Mouse (Mus musculus): ENCODE data around the gene Ust. TPM values are rescaled to one million over a fixed set of nuclear protein-coding genes. Genes with fewer than 3 reads are reported as not detected.

The Ust gene
- polyA plus RNA-seq, 1 experiment from 2014 or later: 9.0 TPM

DNA sequence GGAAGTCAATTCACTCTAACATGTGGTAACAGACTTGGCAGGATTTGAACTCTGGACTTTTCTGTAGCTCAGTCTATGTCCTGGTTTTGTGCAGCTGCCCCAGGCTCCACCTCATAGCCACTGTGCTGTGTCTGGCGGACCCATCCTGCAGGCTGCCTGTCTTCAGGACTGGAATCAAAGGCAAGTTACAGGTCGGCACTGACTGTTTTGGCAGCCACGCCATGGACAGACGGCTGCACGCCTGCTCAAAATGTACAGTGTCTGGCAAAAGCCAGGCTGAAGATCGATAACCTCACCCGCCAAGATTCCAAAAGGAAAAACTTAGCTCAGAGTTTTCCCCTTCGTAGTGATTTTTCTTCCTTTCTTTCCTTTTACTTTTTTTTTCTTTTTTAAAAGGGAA lies 318.8 kb downstream of the Ust start:
- Histone ChIP-seq H3K4me2 (replicated peaks; ENCODE audit: low read depth, low read length) (no peak overlapping the region), H3K9ac (ENCODE audit: low read depth, low read length) (no peak overlapping the region), H3K4me1 (ENCODE audit: control insufficient read depth, insufficient read depth, low read length) (no peaks in the 10 kb centered on the region), H3K9me3 (ENCODE audit: control insufficient read depth, low read length) (no peaks in the 10 kb centered on the region), H3K27me3 (ENCODE audit: control insufficient read depth, insufficient read depth, low read length) (no peaks in the 10 kb centered on the region), H3K27ac (ENCODE audit: low read depth, low read length) (no peak overlapping the region), H3K36me3 (ENCODE audit: control insufficient read depth, insufficient read depth, low read length) (no peaks in the 10 kb centered on the region), H3K4me3 (ENCODE audit: low read length) (no peak overlapping the region)
- ATAC-seq (ENCODE audit: low FRiP score, low TSS enrichment): no peak
- WGBS: 87% methylated on average over 8 of the region's 8 CpGs

DNA sequence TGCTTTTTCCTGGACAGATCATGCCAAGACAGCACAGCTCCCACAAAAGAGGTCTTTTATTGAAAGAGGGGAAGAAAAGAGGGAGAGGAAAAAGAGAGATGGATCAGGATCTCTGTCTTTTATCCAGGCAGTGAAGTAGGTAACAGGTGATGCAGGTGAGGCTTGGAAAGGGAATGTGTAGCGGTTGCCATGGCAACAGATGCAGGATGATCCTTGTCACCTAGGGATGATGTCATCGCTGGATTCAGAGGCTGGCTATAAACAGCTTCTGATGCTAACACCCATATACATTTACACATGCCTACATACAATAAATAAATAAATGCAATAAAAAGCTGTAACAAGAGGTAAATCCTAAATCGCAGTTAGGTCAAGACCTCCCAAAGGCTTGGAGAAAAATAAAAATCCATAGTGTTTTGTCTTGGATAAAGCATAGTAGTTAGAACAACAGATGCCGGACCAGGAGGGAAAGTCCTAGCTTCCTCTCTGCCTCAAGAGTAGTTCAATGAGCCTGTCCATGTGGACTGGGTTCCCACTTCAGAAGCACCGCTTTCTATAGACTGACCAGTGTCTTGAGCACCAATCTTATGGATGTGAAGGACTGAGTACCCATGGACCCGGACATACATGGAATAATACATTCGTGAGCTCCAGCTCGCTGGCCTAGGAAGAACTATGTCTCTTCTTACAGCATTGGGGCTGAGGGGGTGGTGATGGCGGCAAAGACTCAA lies 319.4 kb downstream of the Ust start:
- no peak overlapping the region for H3K27ac ChIP-seq (ENCODE audit: low read depth, low read length)
- H3K27me3 ChIP-seq (ENCODE audit: control insufficient read depth, insufficient read depth, low read length): no peaks in the 10 kb centered on the region
- H3K4me2 ChIP-seq (replicated peaks; ENCODE audit: low read depth, low read length): no peak overlapping the region
- H3K9me3 ChIP-seq (ENCODE audit: control insufficient read depth, low read length): no peaks in the 10 kb centered on the region
- ATAC-seq (ENCODE audit: low FRiP score, low TSS enrichment): no peak
- 92% methylated on average over 9 of the region's 9 CpGs for WGBS
- no peaks in the 10 kb centered on the region for H3K4me1 ChIP-seq (ENCODE audit: control insufficient read depth, insufficient read depth, low read length)
- H3K4me3 ChIP-seq (ENCODE audit: low read length): no peak overlapping the region
- no peaks in the 10 kb centered on the region for H3K36me3 ChIP-seq (ENCODE audit: control insufficient read depth, insufficient read depth, low read length)
- H3K9ac ChIP-seq (ENCODE audit: low read depth, low read length): no peak overlapping the region

DNA sequence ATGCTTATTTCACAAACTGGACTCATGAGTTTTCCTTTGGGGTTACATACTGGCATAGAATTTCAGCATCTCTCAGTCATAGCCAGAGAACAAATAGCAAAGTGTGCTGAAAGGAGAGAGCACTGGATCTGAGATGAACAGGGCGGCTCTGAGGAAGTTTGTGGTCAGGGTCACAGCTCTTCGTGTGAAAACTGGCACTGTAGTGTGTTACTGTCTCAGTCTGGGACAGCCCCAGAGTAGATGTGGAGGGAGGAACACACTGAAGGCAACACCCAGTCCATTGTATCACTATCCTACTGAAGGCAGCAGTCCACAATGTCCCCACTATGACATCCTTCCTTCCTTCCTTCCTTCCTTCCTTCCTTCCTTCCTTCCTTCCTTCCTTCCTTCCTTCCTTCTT lies 321.0 kb downstream of the Ust start:
- no peak for ATAC-seq (ENCODE audit: low FRiP score, low TSS enrichment)
- Histone ChIP-seq H3K27ac (ENCODE audit: low read depth, low read length) (no peak overlapping the region), H3K4me1 (ENCODE audit: control insufficient read depth, insufficient read depth, low read length) (no peaks in the 10 kb centered on the region), H3K36me3 (ENCODE audit: control insufficient read depth, insufficient read depth, low read length) (no peaks in the 10 kb centered on the region), H3K4me3 (ENCODE audit: low read length) (no peak overlapping the region), H3K27me3 (ENCODE audit: control insufficient read depth, insufficient read depth, low read length) (no peaks in the 10 kb centered on the region), H3K9me3 (ENCODE audit: control insufficient read depth, low read length) (no peaks in the 10 kb centered on the region), H3K4me2 (replicated peaks; ENCODE audit: low read depth, low read length) (no peak overlapping the region), H3K9ac (ENCODE audit: low read depth, low read length) (no peak overlapping the region)
- 40% methylated on average over 2 of the region's 2 CpGs for whole genome bisulfite sequencing

DNA sequence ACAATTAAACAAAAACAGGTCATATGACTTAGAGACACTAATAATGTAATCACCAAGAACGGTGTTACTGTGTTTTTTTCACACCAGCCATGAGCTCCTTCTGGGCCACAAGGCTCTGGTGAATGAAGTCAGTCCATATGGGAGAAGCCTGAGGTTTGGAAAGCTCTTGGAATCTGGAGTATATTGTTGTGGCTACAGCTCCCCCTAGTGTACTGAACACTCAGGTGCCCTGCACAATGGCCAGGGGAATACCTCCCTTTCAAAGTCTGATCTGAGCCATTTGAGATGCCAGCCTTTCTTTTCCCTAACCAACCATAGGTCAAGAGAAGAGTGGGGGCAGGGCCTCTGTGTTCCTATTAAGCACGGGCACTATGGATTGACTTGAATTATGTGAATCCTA lies 322.3 kb downstream of the Ust start:
- Histone ChIP-seq H3K9me3 (ENCODE audit: control insufficient read depth, low read length) (no peaks in the 10 kb centered on the region), H3K4me2 (replicated peaks; ENCODE audit: low read depth, low read length) (no peak overlapping the region), H3K27ac (ENCODE audit: low read depth, low read length) (no peak overlapping the region), H3K9ac (ENCODE audit: low read depth, low read length) (no peak overlapping the region), H3K36me3 (ENCODE audit: control insufficient read depth, insufficient read depth, low read length) (no peaks in the 10 kb centered on the region), H3K27me3 (ENCODE audit: control insufficient read depth, insufficient read depth, low read length) (no peaks in the 10 kb centered on the region), H3K4me3 (ENCODE audit: low read length) (no peak overlapping the region), H3K4me1 (ENCODE audit: control insufficient read depth, insufficient read depth, low read length) (no peaks in the 10 kb centered on the region)
- 6% methylated on average over 2 of the region's 2 CpGs for WGBS
- peak; percentile 85 for ATAC-seq (ENCODE audit: low FRiP score, low TSS enrichment)

DNA sequence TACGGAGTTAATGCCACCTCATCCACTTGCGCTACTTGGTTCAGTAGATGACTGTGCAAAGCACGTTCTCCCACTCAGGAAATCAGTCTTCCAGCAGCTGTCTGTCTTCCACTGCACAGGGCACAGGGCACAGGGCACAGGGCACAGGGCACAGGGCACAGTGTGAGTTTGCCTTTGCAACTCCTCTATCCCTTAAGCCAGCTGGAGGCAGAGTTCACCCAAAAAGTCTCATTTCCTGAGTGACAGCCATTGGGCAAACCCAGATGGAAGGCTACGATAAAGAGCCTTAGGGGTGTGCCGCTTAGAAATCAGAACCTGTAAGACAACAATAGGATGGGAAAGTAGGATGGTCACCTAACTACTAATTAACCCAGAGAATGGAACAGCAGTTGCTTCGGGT lies 322.9 kb downstream of the Ust start:
- Histone ChIP-seq H3K27ac (ENCODE audit: low read depth, low read length) (no peak overlapping the region), H3K9ac (ENCODE audit: low read depth, low read length) (no peak overlapping the region), H3K9me3 (ENCODE audit: control insufficient read depth, low read length) (no peaks in the 10 kb centered on the region), H3K4me2 (replicated peaks; ENCODE audit: low read depth, low read length) (no peak overlapping the region), H3K36me3 (ENCODE audit: control insufficient read depth, insufficient read depth, low read length) (no peaks in the 10 kb centered on the region), H3K4me3 (ENCODE audit: low read length) (no peak overlapping the region), H3K27me3 (ENCODE audit: control insufficient read depth, insufficient read depth, low read length) (no peaks in the 10 kb centered on the region), H3K4me1 (ENCODE audit: control insufficient read depth, insufficient read depth, low read length) (no peaks in the 10 kb centered on the region)
- 0 out of 2 replicates have a peak, but pooled peaks have one; percentile 28 for ATAC-seq (ENCODE audit: low FRiP score, low TSS enrichment)
- WGBS: 60% methylated on average over 6 of the region's 6 CpGs

DNA sequence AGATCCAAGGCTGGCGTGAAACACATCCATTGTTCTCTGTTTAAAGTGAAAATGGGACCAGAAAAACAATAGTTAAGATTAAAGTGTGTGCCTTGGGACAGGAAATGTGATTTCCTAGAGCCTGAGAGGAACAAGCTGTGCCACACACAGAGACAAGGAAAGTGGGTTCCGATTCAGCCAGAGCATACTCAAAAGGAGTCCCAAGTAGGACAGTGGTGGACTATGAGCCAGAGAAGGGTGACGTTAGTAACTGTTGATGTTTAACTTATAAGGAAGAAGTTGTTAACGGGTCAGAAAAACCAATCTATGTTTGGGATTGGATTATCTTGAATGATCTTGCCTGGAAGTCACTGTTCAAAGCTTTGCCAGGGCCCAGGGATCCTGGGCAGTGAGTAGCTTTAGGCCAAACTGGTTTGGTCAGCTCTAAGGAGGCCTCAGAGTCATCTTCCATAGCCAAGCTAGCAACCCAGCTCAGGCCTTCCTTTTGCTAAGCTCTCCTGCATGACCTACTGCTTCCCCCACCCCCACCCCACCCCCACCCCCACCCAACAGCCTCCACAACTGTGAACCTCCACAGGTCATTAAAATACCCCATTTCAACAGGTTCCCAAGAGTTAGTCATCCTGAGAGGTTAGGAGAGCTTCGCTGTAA lies 329.2 kb downstream of the Ust start:
- Histone ChIP-seq H3K36me3 (ENCODE audit: control insufficient read depth, insufficient read depth, low read length) (no peaks in the 10 kb centered on the region), H3K9me3 (ENCODE audit: control insufficient read depth, low read length) (no peaks in the 10 kb centered on the region), H3K9ac (ENCODE audit: low read depth, low read length) (no peak overlapping the region), H3K27me3 (ENCODE audit: control insufficient read depth, insufficient read depth, low read length) (no peaks in the 10 kb centered on the region), H3K27ac (ENCODE audit: low read depth, low read length) (no peak overlapping the region; the same call in 1 of the 2 replicates), H3K4me2 (replicated peaks; ENCODE audit: low read depth, low read length) (no peak overlapping the region), H3K4me1 (ENCODE audit: control insufficient read depth, insufficient read depth, low read length) (no peaks in the 10 kb centered on the region), H3K4me3 (ENCODE audit: low read length) (no peak overlapping the region)
- peak; percentile 40; the same call in 1 of the 2 replicates for ATAC-seq (ENCODE audit: low FRiP score, low TSS enrichment)
- WGBS: 69% methylated on average over 5 of the region's 5 CpGs

DNA sequence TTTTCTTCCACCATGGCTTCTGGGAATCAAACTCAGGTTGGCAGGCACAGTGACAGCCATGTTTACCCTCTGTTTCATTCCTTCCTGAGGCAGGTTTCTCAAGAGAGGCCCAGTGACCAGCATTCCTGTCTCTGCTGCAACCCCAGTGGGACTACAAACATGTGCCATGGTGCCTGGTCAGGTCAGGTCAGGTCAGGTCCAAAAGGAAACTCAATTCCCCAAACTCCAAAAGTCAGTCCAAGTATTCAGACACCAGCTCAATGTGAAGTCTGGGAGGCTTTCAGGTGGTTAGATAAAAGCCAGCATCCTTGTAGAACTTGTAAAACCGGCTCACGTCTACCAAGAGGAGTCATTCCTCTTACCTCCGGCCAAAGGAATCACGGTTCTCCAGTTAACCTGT lies 333.0 kb downstream of the Ust start:
- H3K4me1 ChIP-seq (ENCODE audit: control insufficient read depth, insufficient read depth, low read length): 0 out of 2 replicates have a peak, but pooled peaks cover 4% of the 10 kb centered on the region
- H3K4me2 ChIP-seq (replicated peaks; ENCODE audit: low read depth, low read length): no peak overlapping the region
- no peaks in the 10 kb centered on the region for H3K27me3 ChIP-seq (ENCODE audit: control insufficient read depth, insufficient read depth, low read length)
- ATAC-seq (ENCODE audit: low FRiP score, low TSS enrichment): no peak
- WGBS: 66% methylated on average over 4 of the region's 4 CpGs
- H3K36me3 ChIP-seq (ENCODE audit: control insufficient read depth, insufficient read depth, low read length): no peaks in the 10 kb centered on the region
- no peak overlapping the region for H3K4me3 ChIP-seq (ENCODE audit: low read length)
- no peak overlapping the region for H3K9ac ChIP-seq (ENCODE audit: low read depth, low read length)
- H3K27ac ChIP-seq (ENCODE audit: low read depth, low read length): no peak overlapping the region
- no peaks in the 10 kb centered on the region for H3K9me3 ChIP-seq (ENCODE audit: control insufficient read depth, low read length)

DNA sequence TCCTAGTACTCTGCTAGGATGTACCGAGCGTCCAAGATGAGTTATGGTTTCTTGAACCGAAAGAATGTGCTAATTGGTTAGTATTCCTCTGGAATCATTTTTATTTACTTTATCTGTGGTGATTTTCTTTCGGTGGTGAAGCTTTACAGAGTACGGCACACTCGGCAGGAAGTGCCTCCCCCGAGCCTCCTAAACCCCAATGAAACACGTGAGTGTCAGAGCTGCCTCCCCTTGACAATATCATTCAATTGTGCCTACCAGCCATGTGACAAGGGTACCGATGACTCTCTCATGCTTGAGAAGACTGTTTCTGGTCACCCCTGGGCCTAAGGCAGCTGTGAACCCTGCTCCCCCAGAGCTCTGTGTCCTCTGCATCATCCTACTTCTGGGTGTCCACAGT lies 333.9 kb downstream of the Ust start:
- no peak overlapping the region for H3K4me2 ChIP-seq (replicated peaks; ENCODE audit: low read depth, low read length)
- ATAC-seq (ENCODE audit: low FRiP score, low TSS enrichment): peak; percentile 7; the same call in 1 of the 2 replicates
- H3K9ac ChIP-seq (ENCODE audit: low read depth, low read length): no peak overlapping the region
- 17% methylated on average over 9 of the region's 9 CpGs for WGBS
- no peaks in the 10 kb centered on the region for H3K27me3 ChIP-seq (ENCODE audit: control insufficient read depth, insufficient read depth, low read length)
- no peaks in the 10 kb centered on the region for H3K9me3 ChIP-seq (ENCODE audit: control insufficient read depth, low read length)
- H3K4me3 ChIP-seq (ENCODE audit: low read length): no peak overlapping the region
- H3K4me1 ChIP-seq (ENCODE audit: control insufficient read depth, insufficient read depth, low read length): 0 out of 2 replicates have a peak, but pooled peaks cover 4% of the 10 kb centered on the region
- H3K27ac ChIP-seq (ENCODE audit: low read depth, low read length): no peak overlapping the region
- no peaks in the 10 kb centered on the region for H3K36me3 ChIP-seq (ENCODE audit: control insufficient read depth, insufficient read depth, low read length)

DNA sequence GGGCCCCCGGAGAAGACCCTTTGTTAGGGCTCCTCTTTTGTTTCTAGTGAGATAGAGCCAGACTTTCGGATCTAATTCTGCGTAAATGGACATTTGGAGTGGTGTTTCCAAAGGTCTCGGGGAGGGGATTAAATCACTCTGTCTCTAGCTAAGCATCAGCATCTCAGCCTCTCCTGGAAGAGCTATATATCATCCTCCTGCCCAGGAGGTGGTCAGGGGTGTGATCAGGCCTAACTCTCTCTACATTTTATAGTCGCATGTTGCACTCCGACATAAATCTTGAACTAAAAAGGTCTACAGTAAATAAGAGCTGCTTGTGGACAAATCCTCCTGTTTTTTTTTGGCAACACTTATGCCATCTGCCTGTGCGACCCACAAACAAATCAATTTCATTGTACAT lies 335.5 kb downstream of the Ust start:
- no peaks in the 10 kb centered on the region for H3K27me3 ChIP-seq (ENCODE audit: control insufficient read depth, insufficient read depth, low read length)
- WGBS: 15% methylated on average over 7 of the region's 7 CpGs

More for the DNA sequence above, 335.5 kb downstream of the Ust start:
- H3K36me3 ChIP-seq (ENCODE audit: control insufficient read depth, insufficient read depth, low read length): no peaks in the 10 kb centered on the region
- H3K9me3 ChIP-seq (ENCODE audit: control insufficient read depth, low read length): no peaks in the 10 kb centered on the region
- H3K27ac ChIP-seq (ENCODE audit: low read depth, low read length): no peak overlapping the region
- no peak overlapping the region for H3K4me2 ChIP-seq (replicated peaks; ENCODE audit: low read depth, low read length)
- peak; percentile 75; the same call in 1 of the 2 replicates for ATAC-seq (ENCODE audit: low FRiP score, low TSS enrichment)
- H3K9ac ChIP-seq (ENCODE audit: low read depth, low read length): no peak overlapping the region
- H3K4me3 ChIP-seq (ENCODE audit: low read length): no peak overlapping the region
- H3K4me1 ChIP-seq (ENCODE audit: control insufficient read depth, insufficient read depth, low read length): 0 out of 2 replicates have a peak, but pooled peaks cover 4% of the 10 kb centered on the region
